In the genomic region with DNA sequence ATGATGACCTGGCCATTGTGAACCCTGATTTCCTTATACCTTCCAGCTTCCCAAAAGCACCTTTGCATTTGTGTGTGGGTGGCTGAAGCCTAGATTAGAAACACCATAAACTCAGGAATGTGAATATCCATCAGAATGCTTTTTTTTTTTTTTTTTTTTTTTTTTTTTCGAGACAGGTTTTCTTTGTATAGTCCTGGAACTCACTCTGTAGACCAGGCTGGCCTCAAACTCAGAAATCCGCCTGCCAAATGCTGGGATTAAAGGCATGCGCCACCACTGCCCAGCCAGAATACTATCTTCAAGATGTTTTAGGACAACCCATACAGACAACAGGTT, we compare ENCODE assay signal across 8 mouse cellular contexts. TPM values are rescaled to one million over a fixed set of nuclear protein-coding genes. Genes with fewer than 3 reads are reported as not detected.
DNase-seq lines count a peak whose midpoint lies in the region; ATAC-seq lines count a peak whose summit lies in the region.

No protein-coding gene starts in this region.

- H3K4me1 ChIP-seq in kidney, embryonic 15.5 days, result peaks cover 23% of the 10 kb centered on the region
- H3K4me1 ChIP-seq in brown adipose tissue, adult 24 weeks (ENCODE audit: control insufficient read depth, insufficient read depth, insufficient read length, low read length), result peaks cover 4% of the 10 kb centered on the region; the same call in 1 of the 2 replicates
- H3K4me1 ChIP-seq in hindbrain, embryonic 15.5 days (replicated peaks), result peaks cover 16% of the 10 kb centered on the region
- H3K4me1 ChIP-seq in midbrain, embryonic 15.5 days, result peaks cover 18% of the 10 kb centered on the region

- peak overlapping the region; percentile 61 for H3K9ac ChIP-seq in kidney, embryonic 15.5 days
- peak overlapping the region; percentile 73; the same call in 1 of the 2 replicates for H3K9ac ChIP-seq in hindbrain, embryonic 15.5 days
- H3K9ac ChIP-seq in midbrain, embryonic 15.5 days, result peak overlapping the region; percentile 85

- H3K27me3 ChIP-seq in kidney, embryonic 15.5 days, result no peaks in the 10 kb centered on the region
- no peaks in the 10 kb centered on the region for H3K27me3 ChIP-seq in hindbrain, embryonic 15.5 days
- H3K27me3 ChIP-seq in midbrain, embryonic 15.5 days (replicated peaks), result no peaks in the 10 kb centered on the region

- peak overlapping the region; percentile 60 for H3K4me3 ChIP-seq in kidney, embryonic 15.5 days (replicated peaks)
- H3K4me3 ChIP-seq in brown adipose tissue, adult 24 weeks (ENCODE audit: insufficient read depth, low read depth, low read length), result peak overlapping the region; percentile 52
- peak overlapping the region; percentile 88 for H3K4me3 ChIP-seq in hindbrain, embryonic 15.5 days
- peak overlapping the region; percentile 94 for H3K4me3 ChIP-seq in midbrain, embryonic 15.5 days

- no peaks in the 10 kb centered on the region for H3K36me3 ChIP-seq in kidney, embryonic 15.5 days
- H3K36me3 ChIP-seq in hindbrain, embryonic 15.5 days, result no peaks in the 10 kb centered on the region
- no peaks in the 10 kb centered on the region for H3K36me3 ChIP-seq in midbrain, embryonic 15.5 days (replicated peaks)

- intact Hi-C loops in gastrocnemius, postnatal 14 days (cut with DNase I; ENCODE audit: low total_unique reads), result no loop called here

- H3K4me2 ChIP-seq in kidney, embryonic 15.5 days, result peak overlapping the region; percentile 71
- peak overlapping the region; percentile 58 for H3K4me2 ChIP-seq in hindbrain, embryonic 15.5 days
- H3K4me2 ChIP-seq in midbrain, embryonic 15.5 days, result peak overlapping the region; percentile 66

- DNase-seq in kidney, adult 11 months, result no peak
- DNase-seq in right cerebral cortex, postnatal 4 days, result no peak
- no peak for DNase-seq in gastrocnemius, postnatal 14 days
- DNase-seq in layer of hippocampus, adult 18-20 months (ENCODE audit: low spot score in 2 of 2), result no peak

- WGBS in kidney, embryonic 15.5 days, result 23% methylated on average over 3 of the region's 3 CpGs
- WGBS in hindbrain, embryonic 15.5 days, result 36% methylated on average over 3 of the region's 3 CpGs
- 20% methylated on average over 3 of the region's 3 CpGs for WGBS in midbrain, embryonic 15.5 days

- H3K27ac ChIP-seq in kidney, embryonic 15.5 days, result peak overlapping the region; percentile 99
- peak overlapping the region; percentile 79 for H3K27ac ChIP-seq in brown adipose tissue, adult 24 weeks (replicated peaks; ENCODE audit: low read depth, low read length)
- peak overlapping the region; percentile 97 for H3K27ac ChIP-seq in hindbrain, embryonic 15.5 days (replicated peaks)
- peak overlapping the region; percentile 93 for H3K27ac ChIP-seq in midbrain, embryonic 15.5 days

- no peaks in the 10 kb centered on the region for H3K9me3 ChIP-seq in kidney, embryonic 15.5 days (replicated peaks)
- H3K9me3 ChIP-seq in hindbrain, embryonic 15.5 days, result no peaks in the 10 kb centered on the region
- no peaks in the 10 kb centered on the region for H3K9me3 ChIP-seq in midbrain, embryonic 15.5 days

- ATAC-seq in kidney, embryonic 15.5 days (replicated peaks; ENCODE audit: low FRiP score), result peak; percentile 15; the same call in 1 of the 2 replicates
- ATAC-seq in hindbrain, embryonic 15.5 days (ENCODE audit: low FRiP score, low read depth), result peak; percentile 9; the same call in 1 of the 2 replicates
- peak; percentile 25 for ATAC-seq in midbrain, embryonic 15.5 days (replicated peaks)

RNA-seq across cellular contexts. Expression of gene Ccm2, which starts 0.9 kb away (rescaled TPM):
- polyA plus RNA-seq in kidney, embryonic 15.5 days (2015; fragmentation: Nextera tagmentation; extraction: Ambion mirVana), result 79.0 and 89.6 TPM in 2 replicates
- polyA plus RNA-seq in brown adipose tissue, adult 24 weeks (2012; ENCODE audit: insufficient read depth, insufficient read length, missing spikeins), result 26.2 and 29.6 TPM in 2 replicates
- 92.2 and 95.9 TPM in 2 replicates for polyA plus RNA-seq in hindbrain, embryonic 15.5 days (2015; fragmentation: Nextera tagmentation; extraction: Ambion mirVana)
- 90.5 and 96.6 TPM in 2 replicates for polyA plus RNA-seq in midbrain, embryonic 15.5 days (2015; fragmentation: Nextera tagmentation; extraction: Ambion mirVana)
- 10 to 100 TPM; 20.8 to 21.6 TPM for total RNA-seq in gastrocnemius, postnatal 14 days (2021)
- total RNA-seq in layer of hippocampus, adult 18-20 months (2021), result 10 to 100 TPM; 53.5 to 54.1 TPM

RNA-seq across cellular contexts. Expression of gene Myo1g, which starts 25.1 kb away (rescaled TPM):
- polyA plus RNA-seq in kidney, embryonic 15.5 days (2015; fragmentation: Nextera tagmentation; extraction: Ambion mirVana), result 1.0 and 1.4 TPM in 2 replicates
- polyA plus RNA-seq in brown adipose tissue, adult 24 weeks (2012; ENCODE audit: insufficient read depth, insufficient read length, missing spikeins), result 0.71 and 2.9 TPM in 2 replicates
- polyA plus RNA-seq in hindbrain, embryonic 15.5 days (2015; fragmentation: Nextera tagmentation; extraction: Ambion mirVana), result 0.39 and 0.54 TPM in 2 replicates
- polyA plus RNA-seq in midbrain, embryonic 15.5 days (2015; fragmentation: Nextera tagmentation; extraction: Ambion mirVana), result 0.23 and 0.54 TPM in 2 replicates
- total RNA-seq in gastrocnemius, postnatal 14 days (2021), result 1 to 10 TPM in 1 of 2 experiments, under 1 TPM in 1; 0.94 to 1.2 TPM
- total RNA-seq in layer of hippocampus, adult 18-20 months (2021), result under 1 TPM; 0.43 to 0.57 TPM
